Mouse (Mus musculus) B cell, adult 2 months (primary cell): Measurements from ENCODE around the gene Cdkal1.

Experiments used
- DNase-seq, 2 experiments: peaks; one replicate each; pipeline ENCODE4 v3.0.0; 2022

The Cdkal1 gene

GRCm38 (mm10) chr13:29855281-29856031 lies at the start of gene Cdkal1:
Cdkal1 (minus strand) TSS chr13:29855674.
- DNase-seq, result peak; percentile 77 to 78

DNA sequence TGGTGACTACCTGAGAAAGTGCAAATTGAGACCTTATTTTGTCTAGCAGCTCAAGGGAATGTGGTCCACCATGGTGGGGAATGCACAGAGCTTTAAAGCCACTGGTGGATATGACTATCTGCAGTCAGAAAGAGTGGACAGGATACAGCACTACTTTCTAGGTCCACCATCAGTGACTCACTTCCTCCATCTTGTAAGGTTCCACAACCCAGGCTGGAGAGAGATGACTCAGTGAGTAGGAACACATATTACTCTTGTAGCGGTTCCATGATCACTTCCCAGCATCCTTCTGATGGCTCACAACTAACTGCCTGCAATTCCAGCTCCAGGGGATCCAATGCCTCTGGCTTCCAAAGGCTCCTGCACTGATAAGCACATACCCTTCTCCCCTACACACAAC lies 47.9 kb upstream of the Cdkal1 start:
- no peak for DNase-seq

- no peak for DNase-seq
Observed at GRCm38 (mm10) chr13:29902676-29903075, 47.2 kb upstream of the Cdkal1 start.

DNA sequence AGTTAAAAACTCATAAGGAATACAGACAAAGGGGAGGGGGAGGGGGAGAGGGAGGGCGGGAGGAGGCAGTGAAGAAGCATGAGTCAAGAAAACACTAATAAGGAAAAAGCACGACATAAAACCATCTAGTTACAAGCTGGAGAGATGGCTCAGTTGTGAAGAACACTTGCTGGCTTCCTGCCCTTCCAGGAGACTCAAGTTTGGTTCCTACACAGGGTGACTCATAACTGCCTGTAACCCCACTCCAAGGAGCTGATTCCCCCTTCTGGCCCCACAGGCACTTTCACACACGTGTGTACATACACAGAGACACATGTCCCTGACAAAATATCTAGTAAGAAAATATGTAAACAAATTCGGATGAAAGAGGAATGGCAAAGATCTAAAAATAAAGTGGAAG lies 46.2 kb upstream of the Cdkal1 start:
- no peak for DNase-seq

DNA sequence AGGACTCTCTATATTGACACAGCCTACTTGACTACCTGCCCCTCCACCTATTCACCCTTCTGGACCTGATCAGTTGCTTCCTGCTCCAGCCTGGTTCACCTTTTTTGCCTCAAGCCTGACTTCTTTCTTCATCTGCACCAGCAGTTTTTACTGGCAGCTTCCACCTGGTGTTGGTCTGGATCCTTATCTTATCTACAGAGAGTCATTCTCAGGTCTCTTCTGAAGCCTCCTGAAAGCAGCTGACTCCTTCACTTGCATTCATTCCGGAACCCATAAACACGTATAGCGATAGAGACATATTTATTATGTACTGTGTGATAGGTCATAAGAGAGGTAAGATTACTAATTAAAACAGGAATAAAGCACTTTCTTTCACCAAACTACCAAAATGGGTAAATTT lies 11.3 kb upstream of the Cdkal1 start:
- DNase-seq, result no peak

DNA sequence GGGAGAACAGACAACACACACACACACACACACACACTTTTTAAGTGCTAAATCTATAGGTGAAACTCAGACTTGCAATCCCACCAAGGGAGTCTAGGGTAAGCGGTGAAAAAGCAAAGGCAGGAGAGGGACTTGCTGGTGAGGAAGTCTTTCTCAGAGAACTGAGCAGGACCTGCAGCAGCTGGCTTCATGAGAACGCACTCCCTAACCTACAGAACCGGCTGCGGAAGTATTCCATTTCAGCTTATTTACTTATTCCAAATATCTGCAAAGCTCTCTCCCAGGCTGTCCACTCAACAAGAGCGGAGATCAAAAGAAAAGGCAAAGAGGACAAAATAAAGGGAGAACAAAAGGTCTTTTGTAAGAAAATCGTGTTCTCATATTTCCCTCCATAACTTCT lies 8.9 kb upstream of the Cdkal1 start:
- DNase-seq, result no peak

- no peak for DNase-seq
Observed at GRCm38 (mm10) chr13:29860087-29860486, 4.6 kb upstream of the Cdkal1 start.

DNA sequence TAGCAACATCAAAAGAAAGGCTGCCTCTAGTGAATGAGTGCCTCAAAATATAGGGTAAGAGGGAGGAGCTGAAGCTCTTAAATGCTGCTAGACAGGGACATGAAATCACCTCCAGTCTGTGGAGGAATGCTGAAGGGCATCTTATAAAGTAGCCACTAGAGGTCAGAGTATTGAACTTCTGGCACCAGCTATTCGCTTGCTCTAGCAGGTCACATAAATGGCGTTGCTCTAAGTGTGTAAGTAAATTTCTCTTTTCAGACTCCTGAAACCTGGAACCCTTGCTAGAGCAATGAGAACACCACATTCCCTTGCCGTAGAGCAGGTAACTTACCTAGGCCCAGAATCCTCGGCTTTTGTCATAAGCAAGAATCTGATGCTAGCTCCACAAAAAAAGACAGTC lies 2.0 kb upstream of the Cdkal1 start:
- peak; percentile 42 for DNase-seq

DNA sequence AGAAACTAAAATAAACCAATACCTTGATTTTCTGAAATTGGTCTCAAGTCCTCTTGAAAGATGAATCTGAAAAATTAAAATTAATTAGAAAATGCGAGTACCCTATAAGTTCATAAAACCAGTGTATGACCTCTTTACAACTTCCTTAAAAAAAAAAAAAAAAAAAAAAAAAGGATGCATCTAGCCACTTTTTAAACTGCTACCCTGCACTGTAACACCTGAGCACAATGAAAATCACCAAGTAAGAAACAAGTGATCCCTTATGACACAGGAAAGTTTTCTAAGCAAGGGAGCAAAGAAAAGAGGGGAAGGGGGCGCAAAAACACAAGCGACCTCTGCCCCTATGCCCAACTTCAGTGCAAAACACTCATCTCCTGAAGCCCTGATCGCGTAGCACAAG lies 598 bp downstream of the Cdkal1 start:
- no peak for DNase-seq

DNA sequence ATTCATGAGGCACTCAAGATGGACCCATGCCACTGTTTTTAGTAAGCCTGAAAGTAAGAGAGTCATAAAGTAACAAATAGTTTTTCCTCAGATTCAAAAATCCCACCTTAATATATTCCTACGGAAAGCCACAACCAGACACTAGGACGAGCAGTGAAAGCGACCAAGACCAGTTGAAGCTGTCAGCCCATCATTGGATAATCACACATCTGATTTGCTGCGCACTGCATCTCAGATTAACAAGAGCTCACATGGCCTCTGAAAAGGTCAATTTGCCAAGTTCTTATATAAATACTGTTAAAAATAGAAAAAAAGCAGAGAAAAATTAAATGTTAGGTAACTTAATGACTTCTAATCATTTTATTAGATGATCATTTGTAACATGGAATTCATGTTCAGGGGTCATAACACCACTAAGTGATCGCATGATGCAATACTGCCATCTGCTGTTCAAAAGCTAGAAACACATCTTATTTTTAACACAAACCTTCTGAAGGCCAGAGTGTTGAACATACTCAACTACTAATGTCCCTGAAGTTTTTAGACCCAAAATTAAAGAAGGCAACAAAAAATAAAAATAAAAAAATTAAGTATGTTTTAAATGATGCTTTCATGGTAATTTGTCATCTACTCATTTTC lies 16.9 kb downstream of the Cdkal1 start:
- peak; percentile 13 to 41 for DNase-seq

- peak; percentile 46 to 47 for DNase-seq
Observed at GRCm38 (mm10) chr13:29835170-29835569, 20.3 kb downstream of the Cdkal1 start.

- DNase-seq, result no peak
Observed at GRCm38 (mm10) chr13:29833751-29834150, 21.7 kb downstream of the Cdkal1 start.

DNA sequence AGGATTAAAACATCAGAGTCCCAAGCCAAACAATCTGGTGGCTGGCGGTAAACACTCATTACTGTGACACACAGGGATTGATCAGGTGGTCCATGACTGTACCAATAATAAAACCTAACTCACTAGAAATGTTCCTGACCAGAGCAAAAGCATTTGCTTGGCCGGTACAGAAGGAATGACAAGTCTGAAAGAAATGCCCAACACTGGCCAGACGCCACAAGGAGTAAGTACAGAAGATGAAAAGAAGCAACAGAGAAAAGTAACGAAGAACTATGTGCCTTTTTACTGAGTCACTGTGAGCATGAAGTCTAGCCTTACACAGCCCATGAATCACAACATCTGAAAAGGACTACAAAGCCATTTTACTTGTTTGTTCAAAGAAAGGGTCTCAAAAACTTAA lies 24.3 kb downstream of the Cdkal1 start:
- no peak for DNase-seq

- no peak for DNase-seq
Observed at GRCm38 (mm10) chr13:29828032-29828431, 27.4 kb downstream of the Cdkal1 start.

DNA sequence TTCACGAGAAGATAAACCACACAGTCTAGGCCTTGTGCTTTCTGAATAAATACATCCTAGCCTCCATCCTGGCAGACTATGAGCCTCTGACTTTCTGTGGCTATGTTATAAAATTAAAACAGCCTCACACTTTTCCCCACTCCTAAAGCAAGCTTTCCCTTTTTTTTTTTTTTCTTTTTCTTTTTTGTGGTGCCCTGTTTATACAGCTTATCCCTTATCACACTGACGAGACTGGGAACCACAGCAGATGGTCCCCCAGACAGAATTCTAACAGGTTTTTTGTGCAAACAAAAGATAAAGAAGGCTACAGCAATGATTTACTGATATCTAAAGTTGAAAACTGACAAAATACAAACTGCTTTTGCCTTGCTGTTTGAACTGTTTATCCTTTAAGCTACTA lies 29.0 kb downstream of the Cdkal1 start:
- no peak for DNase-seq

- DNase-seq, result no peak
Observed at GRCm38 (mm10) chr13:29826041-29826440, 29.4 kb downstream of the Cdkal1 start.

DNA sequence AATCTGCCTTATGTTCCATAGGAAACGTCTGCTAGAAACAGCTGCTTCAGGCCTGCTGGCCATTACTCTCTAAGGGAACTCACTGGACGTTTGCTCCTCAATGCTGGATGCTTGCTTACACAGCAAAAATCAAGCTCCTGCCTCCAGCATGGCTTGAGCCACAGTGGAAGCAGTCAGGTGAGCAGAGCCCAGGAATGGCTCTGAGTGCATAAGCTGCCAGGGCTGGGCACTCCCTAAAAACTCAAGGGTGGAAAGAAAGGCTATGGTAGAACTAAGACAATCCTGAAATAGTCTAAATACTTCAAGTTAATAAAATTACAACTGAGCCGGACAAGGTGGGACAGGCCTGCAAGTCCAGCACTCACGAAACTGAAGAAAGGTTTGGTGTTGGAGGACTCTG lies 30.7 kb downstream of the Cdkal1 start:
- no peak for DNase-seq

GRCm38 (mm10) chr13:29824326-29824725 lies 31.1 kb downstream of the Cdkal1 start:
- no peak for DNase-seq

DNA sequence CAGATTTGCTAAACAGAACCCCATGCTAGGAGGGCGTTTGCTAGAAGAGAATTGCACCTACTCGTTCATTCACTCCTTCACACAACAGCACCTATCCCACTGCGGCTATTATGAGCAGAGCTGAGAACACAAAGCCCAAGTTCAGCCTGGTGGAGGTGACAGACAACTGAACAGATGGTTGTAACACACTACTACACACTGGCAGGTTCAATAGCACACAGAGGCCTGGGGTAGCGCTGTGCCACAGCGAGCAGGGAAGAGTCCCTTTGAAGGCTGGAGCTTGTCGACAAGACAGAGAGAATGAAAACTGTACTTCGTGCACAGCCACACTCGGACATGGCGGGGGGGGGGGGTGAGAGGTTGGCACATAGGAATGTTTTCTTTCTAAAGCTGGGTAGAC lies 31.6 kb downstream of the Cdkal1 start:
- no peak for DNase-seq

DNA sequence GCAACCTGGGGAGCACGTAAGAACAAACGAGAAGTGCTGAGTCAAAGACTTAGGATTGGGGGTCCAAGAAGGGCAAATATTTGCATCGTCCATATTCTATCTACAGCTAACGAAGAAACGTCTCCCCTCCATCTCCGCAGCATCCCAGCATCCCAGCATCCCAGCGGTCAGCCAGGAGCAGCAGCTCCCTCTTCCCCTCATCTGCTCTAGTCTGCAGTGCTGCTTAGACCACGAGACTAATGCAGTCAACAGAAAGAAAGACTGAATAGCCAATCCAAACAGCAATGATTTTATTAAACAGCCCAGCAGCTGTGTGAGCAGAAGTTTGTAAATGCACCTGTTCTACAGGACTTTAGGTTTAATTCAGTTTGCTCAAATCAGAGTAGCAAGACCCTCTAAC lies 32.0 kb downstream of the Cdkal1 start:
- DNase-seq, result no peak

DNA sequence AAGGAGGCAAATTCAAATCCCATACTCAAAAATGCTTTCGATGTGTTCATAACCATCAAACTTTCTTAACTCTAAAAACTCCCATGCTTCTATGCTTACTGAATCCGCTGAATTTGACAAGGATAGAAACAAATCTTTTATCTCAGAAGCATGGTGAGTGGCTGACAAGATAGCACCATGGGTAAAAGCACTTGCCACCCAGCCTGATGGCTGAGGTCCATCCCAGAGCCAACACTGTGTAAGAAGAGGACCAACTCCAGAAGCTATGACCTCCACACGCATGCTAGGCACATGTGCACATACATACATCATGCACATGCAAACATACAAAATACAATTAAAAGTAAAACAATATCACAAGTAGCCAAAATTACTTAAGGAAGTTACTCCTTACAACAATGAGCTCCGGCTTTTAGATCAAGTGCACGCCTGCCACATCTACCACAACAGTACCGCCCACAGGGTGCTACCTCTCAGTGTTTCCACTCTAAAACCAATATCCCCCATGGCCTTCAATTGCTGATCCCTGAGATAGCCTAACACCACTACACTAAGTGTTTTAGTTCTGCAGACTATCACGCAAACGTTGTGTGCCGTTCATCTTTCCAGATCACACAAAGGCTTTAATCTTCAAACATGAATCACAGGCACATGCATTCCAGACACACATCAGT lies 35.4 kb downstream of the Cdkal1 start:
- DNase-seq, result no peak

- DNase-seq, result peak; percentile 31 to 34
Observed at GRCm38 (mm10) chr13:29819147-29819546, 36.3 kb downstream of the Cdkal1 start.

DNA sequence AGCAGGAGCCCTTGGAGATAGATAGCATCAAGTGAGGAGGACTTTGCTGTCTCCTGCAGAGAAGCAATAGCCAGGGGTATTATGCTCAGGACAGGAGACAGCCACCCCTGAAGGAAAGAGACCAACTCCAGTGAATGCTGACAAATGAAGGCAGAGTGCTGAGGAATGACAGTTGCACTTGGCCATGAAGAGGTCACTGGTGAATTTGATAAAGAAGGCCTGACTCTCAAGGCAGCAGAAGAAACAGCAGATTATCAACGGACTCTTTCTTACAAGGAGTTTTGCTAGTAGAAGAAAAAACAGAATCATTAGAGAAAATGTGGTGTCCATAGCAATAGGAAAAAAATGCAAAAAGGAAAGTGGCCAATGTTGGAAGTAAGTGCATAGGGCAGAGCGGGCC lies 37.2 kb downstream of the Cdkal1 start:
- no peak for DNase-seq

- DNase-seq, result no peak
Observed at GRCm38 (mm10) chr13:29810780-29811179, 44.7 kb downstream of the Cdkal1 start.
